Mouse (Mus musculus): ENCODE results near the gene Ece1. TPM values are rescaled to one million over a fixed set of nuclear protein-coding genes. Genes with fewer than 3 reads are reported as not detected.
"Not testable (repeated sequence)": the region's sequence is repeated elsewhere in the genome, so short reads cannot be mapped to it uniquely, and the experiment has no call there.

The Ece1 gene
- total RNA-seq, 1 experiment = 99.2 TPM

- no peak for TF ChIP-seq MAFK (IDR thresholded peaks at IDR 0.05; ENCODE audit: insufficient read depth, low read depth, low read length)
- peak; percentile 90; the same call in 1 of the 2 replicates for TF ChIP-seq ZC3H11A (IDR thresholded peaks at IDR 0.05; ENCODE audit: borderline replicate concordance, low read depth, low read length)
- H3K9me3 ChIP-seq (ENCODE audit: control insufficient read depth, insufficient read depth, low read depth, low read length) = no peaks in the 10 kb centered on the region
- peak; percentile 85 for DNase-seq (ENCODE audit: low read depth, low spot score)
- no peak overlapping the region for H3K9ac ChIP-seq (ENCODE audit: insufficient read depth, low read depth, low read length, poor library complexity, severe bottlenecking)
- no peak overlapping the region for H3K27ac ChIP-seq (ENCODE audit: insufficient read depth, low read depth, low read length, poor library complexity, severe bottlenecking)
- H3K36me3 ChIP-seq (ENCODE audit: control insufficient read depth, insufficient read depth, low read length, poor library complexity, severe bottlenecking) = peaks cover 3% of the 10 kb centered on the region; the same call in 1 of the 2 replicates
- no peak overlapping the region for H3K4me3 ChIP-seq (ENCODE audit: insufficient read depth in 1 of 2, low read depth in 1 of 2, low read length in 2 of 2, poor library complexity in 1 of 2, severe bottlenecking in 1 of 2)
- no peaks in the 10 kb centered on the region for H3K4me1 ChIP-seq (ENCODE audit: control insufficient read depth in 2 of 2, insufficient read depth in 2 of 2, low read length in 2 of 2, poor library complexity in 1 of 2)
- in situ Hi-C loops (cut with MboI; ENCODE audit: low sequenced_read_pairs in 2 of 2, unreplicated experiment in 2 of 2) = loop anchor here in 1 of 2 experiments (10.0 kb wide), 2 partner anchors 147 to 347 kb away; no protein-coding TSS in a partner anchor
Measured at GRCm38 (mm10) chr4:137968203-137968602, 106.2 kb downstream of the Ece1 start.

DNA sequence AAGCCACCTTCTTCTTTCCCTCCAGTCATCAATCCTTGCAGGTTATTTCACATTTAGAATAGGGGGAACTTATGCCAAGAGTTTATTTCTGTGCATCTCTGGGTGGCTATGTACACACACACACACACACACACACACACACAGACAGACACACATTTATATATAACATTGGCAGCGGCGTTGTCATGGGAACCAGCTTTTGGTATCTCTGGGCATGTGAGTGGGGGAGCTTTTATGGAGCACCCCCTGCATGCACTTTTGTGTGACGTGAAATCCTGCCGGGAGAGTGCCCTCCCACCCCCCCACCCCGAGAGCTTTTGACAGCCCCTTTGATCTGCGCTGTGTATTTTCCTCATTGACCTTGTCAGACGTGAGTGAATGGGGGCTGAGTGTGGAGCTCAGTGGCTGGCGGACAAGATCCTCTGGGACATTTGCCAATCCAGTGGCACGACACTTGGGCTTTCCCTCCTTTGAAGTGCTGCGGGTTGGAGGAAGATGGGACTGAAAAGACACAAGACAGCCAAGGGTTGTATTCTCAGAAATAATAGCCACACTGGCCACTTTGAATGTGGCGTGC, 108.7 kb downstream of the Ece1 start:
- DNase-seq (ENCODE audit: low read depth, low spot score); H3K36me3 ChIP-seq (ENCODE audit: control insufficient read depth, insufficient read depth, low read length, poor library complexity, severe bottlenecking); H3K4me1 ChIP-seq (ENCODE audit: control insufficient read depth in 2 of 2, insufficient read depth in 2 of 2, low read length in 2 of 2, poor library complexity in 1 of 2); in situ Hi-C loops (cut with MboI; ENCODE audit: low sequenced_read_pairs in 2 of 2, unreplicated experiment in 2 of 2); H3K27ac ChIP-seq (ENCODE audit: insufficient read depth, low read depth, low read length, poor library complexity, severe bottlenecking); H3K4me3 ChIP-seq (ENCODE audit: insufficient read depth in 1 of 2, low read depth in 1 of 2, low read length in 2 of 2, poor library complexity in 1 of 2, severe bottlenecking in 1 of 2); H3K9ac ChIP-seq (ENCODE audit: insufficient read depth, low read depth, low read length, poor library complexity, severe bottlenecking); H3K9me3 ChIP-seq (ENCODE audit: control insufficient read depth, insufficient read depth, low read depth, low read length): not testable (repeated sequence)

GRCm38 (mm10) chr4:137974856-137975432, 112.9 kb downstream of the Ece1 start:
- DNase-seq (ENCODE audit: low read depth, low spot score); H3K4me3 ChIP-seq (ENCODE audit: insufficient read depth in 1 of 2, low read depth in 1 of 2, low read length in 2 of 2, poor library complexity in 1 of 2, severe bottlenecking in 1 of 2); in situ Hi-C loops (cut with MboI; ENCODE audit: low sequenced_read_pairs in 2 of 2, unreplicated experiment in 2 of 2); H3K36me3 ChIP-seq (ENCODE audit: control insufficient read depth, insufficient read depth, low read length, poor library complexity, severe bottlenecking); H3K27ac ChIP-seq (ENCODE audit: insufficient read depth, low read depth, low read length, poor library complexity, severe bottlenecking); H3K4me1 ChIP-seq (ENCODE audit: control insufficient read depth in 2 of 2, insufficient read depth in 2 of 2, low read length in 2 of 2, poor library complexity in 1 of 2); H3K9ac ChIP-seq (ENCODE audit: insufficient read depth, low read depth, low read length, poor library complexity, severe bottlenecking); H3K9me3 ChIP-seq (ENCODE audit: control insufficient read depth, insufficient read depth, low read depth, low read length): not testable (repeated sequence)

DNA sequence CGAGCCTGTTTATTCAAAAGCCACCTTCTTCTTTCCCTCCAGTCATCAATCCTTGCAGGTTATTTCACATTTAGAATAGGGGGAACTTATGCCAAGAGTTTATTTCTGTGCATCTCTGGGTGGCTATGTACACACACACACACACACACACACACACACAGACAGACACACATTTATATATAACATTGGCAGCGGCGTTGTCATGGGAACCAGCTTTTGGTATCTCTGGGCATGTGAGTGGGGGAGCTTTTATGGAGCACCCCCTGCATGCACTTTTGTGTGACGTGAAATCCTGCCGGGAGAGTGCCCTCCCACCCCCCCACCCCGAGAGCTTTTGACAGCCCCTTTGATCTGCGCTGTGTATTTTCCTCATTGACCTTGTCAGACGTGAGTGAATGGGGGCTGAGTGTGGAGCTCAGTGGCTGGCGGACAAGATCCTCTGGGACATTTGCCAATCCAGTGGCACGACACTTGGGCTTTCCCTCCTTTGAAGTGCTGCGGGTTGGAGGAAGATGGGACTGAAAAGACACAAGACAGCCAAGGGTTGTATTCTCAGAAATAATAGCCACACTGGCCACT, 117.1 kb downstream of the Ece1 start:
- H3K9ac ChIP-seq (ENCODE audit: insufficient read depth, low read depth, low read length, poor library complexity, severe bottlenecking); H3K4me1 ChIP-seq (ENCODE audit: control insufficient read depth in 2 of 2, insufficient read depth in 2 of 2, low read length in 2 of 2, poor library complexity in 1 of 2); H3K4me3 ChIP-seq (ENCODE audit: insufficient read depth in 1 of 2, low read depth in 1 of 2, low read length in 2 of 2, poor library complexity in 1 of 2, severe bottlenecking in 1 of 2); DNase-seq (ENCODE audit: low read depth, low spot score); H3K27ac ChIP-seq (ENCODE audit: insufficient read depth, low read depth, low read length, poor library complexity, severe bottlenecking); H3K9me3 ChIP-seq (ENCODE audit: control insufficient read depth, insufficient read depth, low read depth, low read length); H3K36me3 ChIP-seq (ENCODE audit: control insufficient read depth, insufficient read depth, low read length, poor library complexity, severe bottlenecking); in situ Hi-C loops (cut with MboI; ENCODE audit: low sequenced_read_pairs in 2 of 2, unreplicated experiment in 2 of 2): not testable (repeated sequence)

- Histone ChIP-seq H3K36me3 (ENCODE audit: control insufficient read depth, insufficient read depth, low read length, poor library complexity, severe bottlenecking) (no peaks in the 10 kb centered on the region), H3K4me1 (ENCODE audit: control insufficient read depth in 2 of 2, insufficient read depth in 2 of 2, low read length in 2 of 2, poor library complexity in 1 of 2) (no peaks in the 10 kb centered on the region), H3K9me3 (ENCODE audit: control insufficient read depth, insufficient read depth, low read depth, low read length) (no peaks in the 10 kb centered on the region), H3K27ac (ENCODE audit: insufficient read depth, low read depth, low read length, poor library complexity, severe bottlenecking) (no peak overlapping the region), H3K9ac (ENCODE audit: insufficient read depth, low read depth, low read length, poor library complexity, severe bottlenecking) (no peak overlapping the region), H3K4me3 (ENCODE audit: insufficient read depth in 1 of 2, low read depth in 1 of 2, low read length in 2 of 2, poor library complexity in 1 of 2, severe bottlenecking in 1 of 2) (no peak overlapping the region)
- no peak for TF ChIP-seq HCFC1 (IDR thresholded peaks at IDR 0.05; ENCODE audit: borderline replicate concordance, insufficient read depth, low read length)
- TF ChIP-seq CHD2 (IDR thresholded peaks at IDR 0.05; ENCODE audit: low read depth, low read length) = no peak
- no peak for TF ChIP-seq ZC3H11A (IDR thresholded peaks at IDR 0.05; ENCODE audit: borderline replicate concordance, low read depth, low read length)
- TF ChIP-seq MAFK (IDR thresholded peaks at IDR 0.05; ENCODE audit: insufficient read depth, low read depth, low read length) = no peak
- no peak for TF ChIP-seq ZNF384 (IDR thresholded peaks at IDR 0.05; ENCODE audit: low read depth, low read length)
- no peak for DNase-seq (ENCODE audit: low read depth, low spot score)
- in situ Hi-C loops (cut with MboI; ENCODE audit: low sequenced_read_pairs in 2 of 2, unreplicated experiment in 2 of 2) = no loop called here
Measured at GRCm38 (mm10) chr4:137982869-137983268, 120.8 kb downstream of the Ece1 start.
